Mouse (Mus musculus): Measurements from ENCODE around the gene Calcoco1. TPM values are rescaled to one million over a fixed set of nuclear protein-coding genes. Genes with fewer than 3 reads are reported as not detected.

Calcoco1 gene
- polyA plus RNA-seq, 1 experiment, result 56.0 TPM

DNA sequence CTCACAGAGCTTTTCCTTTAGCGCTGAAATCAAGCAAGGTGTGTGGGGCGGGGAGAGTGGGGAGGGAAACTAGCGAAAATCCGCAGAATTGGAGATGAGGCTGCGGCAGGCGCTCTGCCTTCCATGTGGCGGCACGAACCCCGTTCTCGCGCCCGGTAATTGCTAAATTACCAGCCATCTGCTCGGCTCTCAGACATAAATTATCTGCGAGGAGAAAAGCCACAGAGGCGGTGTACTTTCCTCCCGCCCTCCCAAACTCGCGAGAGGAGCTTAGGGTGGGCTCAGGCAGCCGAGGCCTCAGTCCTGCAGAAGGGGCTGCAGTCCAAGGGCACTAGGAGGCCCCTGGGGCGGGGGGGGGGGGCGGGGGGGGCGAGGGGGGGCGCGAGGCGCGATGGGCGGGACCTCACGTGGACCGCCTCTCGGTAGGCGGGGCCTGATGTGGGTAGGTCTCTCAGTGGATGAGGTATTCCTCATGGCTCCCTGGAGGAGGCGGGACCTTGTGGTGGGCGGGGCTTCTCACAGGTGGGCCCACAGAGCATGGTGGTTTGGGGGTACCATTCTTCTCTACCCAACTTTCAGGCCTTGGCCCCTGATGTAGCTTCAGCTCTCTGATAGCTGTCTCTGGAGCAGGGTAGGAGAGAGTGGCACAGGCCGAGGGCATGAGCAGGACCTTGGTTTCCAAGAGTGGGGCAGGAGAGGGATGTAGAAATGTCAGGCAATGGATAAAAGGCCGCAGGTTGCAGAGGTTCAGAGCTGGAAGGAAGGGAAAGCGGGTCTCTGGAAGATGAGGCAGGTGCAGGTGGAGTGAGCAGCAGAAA is 14.4 kb upstream of the Calcoco1 start:
- peak; percentile 75 to 84 for DNase-seq
- TF ChIP-seq POLR2A (IDR thresholded peaks at IDR 0.05; ENCODE audit: borderline replicate concordance, insufficient read depth, low read length) (no peak), CTCF (IDR thresholded peaks at IDR 0.05; ENCODE audit: borderline replicate concordance, insufficient read depth, low read depth, low read length) (no peak)
- peaks cover 35% of the 10 kb centered on the region for H3K4me1 ChIP-seq (ENCODE audit: control insufficient read depth, insufficient read depth, low read length)
- no peaks in the 10 kb centered on the region for H3K27me3 ChIP-seq (ENCODE audit: control insufficient read depth, insufficient read depth, low read length)
- WGBS, result 11% methylated on average over 35 of the region's 36 CpGs
- no peak overlapping the region for H3K27ac ChIP-seq (ENCODE audit: insufficient read depth, low read length)
- H3K4me3 ChIP-seq (replicated peaks; ENCODE audit: insufficient read depth, low read depth, low read length), result no peak overlapping the region

DNA sequence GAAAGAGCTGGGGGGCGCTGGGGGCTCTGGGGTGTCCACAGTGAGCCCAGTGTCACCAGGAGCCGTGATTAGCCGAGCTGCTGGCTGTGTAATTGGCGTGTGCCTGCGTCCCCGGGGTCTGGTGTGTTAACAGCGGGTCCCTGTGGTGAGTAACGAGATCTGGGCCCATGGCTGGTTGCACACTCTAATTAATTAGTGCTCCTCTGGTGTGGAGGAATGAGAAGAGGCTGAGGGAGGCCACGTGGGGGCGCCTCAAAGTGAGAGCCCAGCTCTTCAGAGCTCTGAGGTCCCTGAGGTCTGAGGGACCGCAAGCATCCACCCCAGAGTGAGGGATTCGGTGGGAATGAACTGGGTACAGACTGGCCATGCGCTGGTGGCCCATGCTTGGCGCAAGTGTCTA is 13.1 kb upstream of the Calcoco1 start:
- 27% methylated on average over 14 of the region's 14 CpGs for WGBS
- TF ChIP-seq CTCF (IDR thresholded peaks at IDR 0.05; ENCODE audit: borderline replicate concordance, insufficient read depth, low read depth, low read length) (0 out of 2 replicates have a peak, but pooled peaks have one; percentile 29), POLR2A (IDR thresholded peaks at IDR 0.05; ENCODE audit: borderline replicate concordance, insufficient read depth, low read length) (no peak)
- no peaks in the 10 kb centered on the region for H3K27me3 ChIP-seq (ENCODE audit: control insufficient read depth, insufficient read depth, low read length)
- H3K4me3 ChIP-seq (replicated peaks; ENCODE audit: insufficient read depth, low read depth, low read length), result no peak overlapping the region
- peaks cover 37% of the 10 kb centered on the region for H3K4me1 ChIP-seq (ENCODE audit: control insufficient read depth, insufficient read depth, low read length)
- DNase-seq, result peak; percentile 47 to 61
- H3K27ac ChIP-seq (ENCODE audit: insufficient read depth, low read length), result no peak overlapping the region

DNA sequence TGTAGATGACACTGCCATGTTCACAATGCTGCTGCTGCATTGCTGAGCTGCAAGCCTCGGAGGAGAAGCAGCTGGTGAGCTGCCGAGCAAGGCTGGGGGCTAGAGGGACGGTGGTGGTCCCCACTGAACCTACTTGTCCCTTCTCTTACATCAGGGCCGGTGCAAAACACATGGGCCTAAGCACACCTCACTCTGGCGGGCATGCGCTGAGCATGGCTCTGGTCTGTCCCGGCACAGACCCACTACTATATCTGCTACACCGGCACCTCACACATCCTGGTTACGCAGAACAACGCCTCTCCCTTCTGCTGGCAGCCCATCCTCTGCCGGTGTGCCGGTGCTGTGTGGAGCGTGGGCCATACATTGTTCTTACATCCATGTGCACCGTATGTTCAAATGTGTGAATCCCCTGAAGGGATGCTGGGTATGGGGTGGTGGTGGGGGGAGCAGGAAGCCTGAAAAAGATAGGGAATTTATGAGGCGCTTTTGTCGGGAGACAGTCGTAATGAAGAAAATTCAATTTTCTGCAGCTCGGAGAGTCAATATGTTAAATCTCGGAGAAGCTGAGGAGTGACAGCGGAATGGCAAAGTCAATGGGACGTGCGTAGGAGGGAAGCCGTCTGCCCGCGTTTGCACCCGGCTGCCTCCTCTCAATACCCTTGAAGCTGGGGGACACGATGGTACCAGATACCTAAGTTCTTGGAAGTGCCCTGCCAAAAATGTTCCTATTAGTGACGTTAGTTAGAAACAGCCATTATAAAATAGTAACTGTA is 12.0 kb upstream of the Calcoco1 start:
- Histone ChIP-seq H3K4me3 (replicated peaks; ENCODE audit: insufficient read depth, low read depth, low read length) (no peak overlapping the region), H3K27me3 (ENCODE audit: control insufficient read depth, insufficient read depth, low read length) (no peaks in the 10 kb centered on the region), H3K27ac (ENCODE audit: insufficient read depth, low read length) (no peak overlapping the region), H3K4me1 (ENCODE audit: control insufficient read depth, insufficient read depth, low read length) (peaks cover 35% of the 10 kb centered on the region)
- 35% methylated on average over 28 of the region's 28 CpGs for WGBS
- TF ChIP-seq POLR2A (IDR thresholded peaks at IDR 0.05; ENCODE audit: borderline replicate concordance, insufficient read depth, low read length) (no peak), CTCF (IDR thresholded peaks at IDR 0.05; ENCODE audit: borderline replicate concordance, insufficient read depth, low read depth, low read length) (no peak)
- DNase-seq, result no peak

GRCm38 (mm10) chr15:102733233-102733632 is 11.3 kb upstream of the Calcoco1 start:
- Histone ChIP-seq H3K27ac (ENCODE audit: insufficient read depth, low read length) (no peak overlapping the region), H3K4me3 (replicated peaks; ENCODE audit: insufficient read depth, low read depth, low read length) (no peak overlapping the region), H3K27me3 (ENCODE audit: control insufficient read depth, insufficient read depth, low read length) (no peaks in the 10 kb centered on the region), H3K4me1 (ENCODE audit: control insufficient read depth, insufficient read depth, low read length) (peaks cover 35% of the 10 kb centered on the region)
- WGBS, result 8% methylated on average over 5 of the region's 5 CpGs
- DNase-seq, result peak; percentile 97 to 98
- no peak for TF ChIP-seq CTCF (IDR thresholded peaks at IDR 0.05; ENCODE audit: borderline replicate concordance, insufficient read depth, low read depth, low read length)
- TF ChIP-seq POLR2A (IDR thresholded peaks at IDR 0.05; ENCODE audit: borderline replicate concordance, insufficient read depth, low read length), result no peak

DNA sequence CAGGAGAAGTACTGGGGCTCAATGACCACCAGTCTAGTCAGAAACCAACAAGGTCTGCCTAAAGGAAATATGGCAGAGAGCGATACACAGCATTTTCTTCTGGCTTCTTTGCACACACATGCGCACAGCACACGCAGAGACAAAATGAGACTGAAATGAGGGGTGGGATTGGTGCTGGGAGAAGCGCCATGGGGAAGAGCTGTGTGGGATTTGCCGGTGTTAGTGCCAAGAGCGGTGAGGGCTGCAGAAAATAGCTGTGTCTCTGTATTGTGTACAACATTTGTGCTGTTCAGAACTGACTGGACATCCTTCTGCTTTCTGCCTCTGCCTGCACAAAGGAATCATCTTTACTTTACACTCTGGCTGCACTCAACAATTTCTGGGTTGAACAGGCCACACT is 10.4 kb upstream of the Calcoco1 start:
- no peak for DNase-seq
- Histone ChIP-seq H3K4me1 (ENCODE audit: control insufficient read depth, insufficient read depth, low read length) (peaks cover 35% of the 10 kb centered on the region), H3K27me3 (ENCODE audit: control insufficient read depth, insufficient read depth, low read length) (no peaks in the 10 kb centered on the region), H3K27ac (ENCODE audit: insufficient read depth, low read length) (no peak overlapping the region), H3K4me3 (replicated peaks; ENCODE audit: insufficient read depth, low read depth, low read length) (no peak overlapping the region)
- TF ChIP-seq CTCF (IDR thresholded peaks at IDR 0.05; ENCODE audit: borderline replicate concordance, insufficient read depth, low read depth, low read length) (no peak), POLR2A (IDR thresholded peaks at IDR 0.05; ENCODE audit: borderline replicate concordance, insufficient read depth, low read length) (no peak)
- 87% methylated on average over 6 of the region's 6 CpGs for WGBS

GRCm38 (mm10) chr15:102727951-102728350 is 6.0 kb upstream of the Calcoco1 start:
- TF ChIP-seq POLR2A (IDR thresholded peaks at IDR 0.05; ENCODE audit: borderline replicate concordance, insufficient read depth, low read length) (no peak), CTCF (IDR thresholded peaks at IDR 0.05; ENCODE audit: borderline replicate concordance, insufficient read depth, low read depth, low read length) (no peak)
- Histone ChIP-seq H3K4me3 (replicated peaks; ENCODE audit: insufficient read depth, low read depth, low read length) (no peak overlapping the region), H3K27me3 (ENCODE audit: control insufficient read depth, insufficient read depth, low read length) (no peaks in the 10 kb centered on the region), H3K27ac (ENCODE audit: insufficient read depth, low read length) (no peak overlapping the region), H3K4me1 (ENCODE audit: control insufficient read depth, insufficient read depth, low read length) (peaks cover 14% of the 10 kb centered on the region)
- 83% methylated on average over 2 of the region's 2 CpGs for WGBS
- DNase-seq, result no peak

DNA sequence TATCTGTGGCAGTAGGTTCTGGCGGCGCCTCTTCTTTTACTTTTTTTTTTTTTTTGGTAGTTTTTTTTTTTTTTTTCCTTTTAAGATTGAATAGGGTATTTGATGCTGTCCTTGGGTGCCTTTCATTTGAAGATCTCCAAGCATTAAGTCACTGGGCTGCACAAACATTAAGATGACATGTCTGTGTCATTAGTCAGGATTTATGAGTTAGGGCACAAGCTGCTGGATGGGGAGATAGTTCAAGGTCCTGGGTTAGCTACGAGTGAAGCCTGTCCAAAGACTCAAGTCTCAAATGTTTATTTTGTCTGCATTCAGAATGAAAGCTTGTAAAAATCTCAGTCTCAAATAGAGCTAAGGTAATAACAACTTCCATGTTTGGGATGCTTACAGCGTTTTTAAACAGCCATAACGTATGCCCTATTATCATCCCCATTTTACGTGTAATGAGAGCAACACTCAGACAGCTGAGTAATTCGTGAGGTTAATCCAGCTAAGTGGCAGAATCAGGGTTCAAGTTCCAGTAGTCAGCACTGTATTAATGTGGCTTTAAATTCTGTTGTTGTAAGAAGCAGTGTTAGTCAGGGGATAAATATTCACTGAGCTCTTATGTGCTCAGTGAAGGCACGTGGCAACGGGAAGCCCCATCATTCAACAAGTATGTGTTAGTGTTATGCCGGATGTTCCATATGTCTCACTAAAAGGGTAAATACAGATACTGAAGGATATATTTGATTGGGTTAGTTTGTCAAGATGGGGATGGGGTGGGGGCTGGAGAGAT is 1.6 kb upstream of the Calcoco1 start:
- Histone ChIP-seq H3K4me3 (replicated peaks; ENCODE audit: insufficient read depth, low read depth, low read length) (no peak overlapping the region), H3K27ac (ENCODE audit: insufficient read depth, low read length) (no peak overlapping the region), H3K4me1 (ENCODE audit: control insufficient read depth, insufficient read depth, low read length) (peaks cover 3% of the 10 kb centered on the region; the same call in 1 of the 2 replicates), H3K27me3 (ENCODE audit: control insufficient read depth, insufficient read depth, low read length) (no peaks in the 10 kb centered on the region)
- TF ChIP-seq CTCF (IDR thresholded peaks at IDR 0.05; ENCODE audit: borderline replicate concordance, insufficient read depth, low read depth, low read length) (no peak), POLR2A (IDR thresholded peaks at IDR 0.05; ENCODE audit: borderline replicate concordance, insufficient read depth, low read length) (no peak)
- 91% methylated on average over 10 of the region's 10 CpGs for WGBS
- DNase-seq, result no peak

Measured in cerebellum, adult 2 months (tissue).